Mouse (Mus musculus) erythroblast, embryonic 14.5 days (primary cell): ENCODE data around the gene Crybb3. TPM values are rescaled to one million over a fixed set of nuclear protein-coding genes. Genes with fewer than 3 reads are reported as not detected.

Experiments
- H3K27me3 ChIP-seq: 2 replicates; pipeline ENCODE4 v1.6.1; 2012; ENCODE audit warnings: inconsistent platforms; ENCODE audit not compliant: control insufficient read depth
- H3K36me3 ChIP-seq: 2 replicates; pipeline ENCODE4 v1.6.1; 2012; ENCODE audit warnings: mild to moderate bottlenecking, inconsistent platforms; ENCODE audit not compliant: control insufficient read depth
- H3K4me1 ChIP-seq: 2 replicates; pipeline ENCODE4 v1.6.1; 2012; ENCODE audit warnings: inconsistent platforms; ENCODE audit not compliant: control insufficient read depth
- H3K4me3 ChIP-seq: replicated peaks from 2 replicates; pipeline ENCODE3; 2012; ENCODE audit warnings: moderate library complexity, mild to moderate bottlenecking, inconsistent platforms
- H3K9me3 ChIP-seq: 2 replicates; pipeline ENCODE4 v1.6.1; 2012; ENCODE audit warnings: low read length, inconsistent platforms, mixed read lengths; ENCODE audit not compliant: control insufficient read depth
- GATA1 ChIP-seq: IDR thresholded peaks from 2 replicates; pipeline ENCODE4 v1.6.1; 2012; ENCODE audit warnings: low read length, inconsistent platforms, mixed read lengths
- TAL1 ChIP-seq: IDR thresholded peaks from 3 replicates; pipeline ENCODE4 v1.6.1; 2012; ENCODE audit warnings: low read length, inconsistent platforms, mixed read lengths
- polyA plus RNA-seq: library from polyadenylated mRNA; stranded (reverse); fragments of >175 nt; gene quantifications from 2 replicates; pipeline ENCODE4 v1.2.3, GENCODE M21; 2012

The Crybb3 gene
- polyA plus RNA-seq, 1 experiment, result not detected

- Histone ChIP-seq H3K4me1 (no peaks in the 10 kb centered on the region), H3K27me3 (no peaks in the 10 kb centered on the region), H3K36me3 (peaks cover 2% of the 10 kb centered on the region; the same call in 1 of the 2 replicates), H3K9me3 (no peaks in the 10 kb centered on the region), H3K4me3 (no peak overlapping the region)
- TF ChIP-seq TAL1 (no peak), GATA1 (no peak)
Observed at GRCm38 (mm10) chr5:113092406-113092805, 11.0 kb upstream of the Crybb3 start.

- no peak overlapping the region for H3K4me3 ChIP-seq
- H3K4me1 ChIP-seq, result no peaks in the 10 kb centered on the region
- H3K27me3 ChIP-seq, result no peaks in the 10 kb centered on the region
- no peak for TF ChIP-seq GATA1
- TF ChIP-seq TAL1, result no peak
- H3K9me3 ChIP-seq, result no peaks in the 10 kb centered on the region
- H3K36me3 ChIP-seq, result peaks cover 2% of the 10 kb centered on the region; the same call in 1 of the 2 replicates
Observed at GRCm38 (mm10) chr5:113091162-113091561, 9.8 kb upstream of the Crybb3 start.

- TF ChIP-seq GATA1 (no peak), TAL1 (no peak)
- H3K4me3 ChIP-seq, result no peak overlapping the region
- no peaks in the 10 kb centered on the region for H3K9me3 ChIP-seq
- H3K36me3 ChIP-seq, result peaks cover 2% of the 10 kb centered on the region; the same call in 1 of the 2 replicates
- H3K4me1 ChIP-seq, result no peaks in the 10 kb centered on the region
- no peaks in the 10 kb centered on the region for H3K27me3 ChIP-seq
Observed at GRCm38 (mm10) chr5:113090750-113091149, 9.4 kb upstream of the Crybb3 start.

DNA sequence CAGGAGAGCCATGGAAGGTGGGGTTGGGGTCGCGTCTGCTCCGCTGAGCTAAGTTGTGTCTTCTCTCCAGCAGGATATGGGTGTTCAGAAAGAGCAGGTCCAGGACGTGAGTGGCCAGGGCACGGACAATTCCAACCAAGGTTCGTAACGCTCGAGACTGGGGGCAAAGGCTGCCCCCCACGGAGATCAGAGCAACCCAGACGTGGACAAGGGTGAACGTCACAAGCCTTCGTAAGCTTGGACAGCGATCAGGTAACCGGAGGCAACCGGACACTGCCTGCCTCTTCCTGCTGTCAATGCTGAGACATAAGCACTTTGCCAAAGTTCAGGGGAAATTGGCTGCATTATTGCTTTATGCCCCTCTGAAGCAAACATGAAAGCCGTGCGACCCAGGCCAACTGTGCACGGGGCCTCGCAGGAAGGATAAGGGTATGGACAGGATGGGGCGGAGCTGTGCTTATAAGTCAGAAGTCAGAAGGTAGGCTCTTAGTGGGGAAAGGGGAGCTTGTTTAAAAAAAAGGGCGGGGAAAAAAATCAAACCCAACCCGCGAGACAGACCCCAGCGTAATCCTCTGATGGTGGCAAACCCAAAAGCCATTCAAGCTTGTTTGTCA lies 8.8 kb upstream of the Crybb3 start:
- H3K27me3 ChIP-seq, result no peaks in the 10 kb centered on the region

DNA sequence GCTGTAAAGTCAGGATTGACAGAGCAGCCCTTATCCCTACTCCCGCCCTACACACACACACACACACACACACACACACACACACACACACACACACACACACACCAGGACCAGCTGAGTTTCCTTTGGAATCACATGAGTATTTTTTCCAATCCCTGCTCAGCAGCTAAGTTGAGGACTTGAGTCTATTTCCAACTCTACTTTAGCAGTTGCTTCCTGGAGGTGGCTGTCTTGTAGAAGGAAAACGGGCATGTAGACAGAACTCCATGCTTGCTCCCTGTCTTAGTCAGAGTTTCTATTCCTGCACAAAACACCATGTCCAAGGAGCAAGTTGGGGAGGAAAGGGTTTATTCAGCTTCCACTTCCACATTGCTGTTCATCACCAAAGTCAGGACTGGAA lies 6.1 kb upstream of the Crybb3 start:
- H3K4me1 ChIP-seq, result peaks cover 2% of the 10 kb centered on the region
- H3K4me3 ChIP-seq, result no peak overlapping the region
- no peaks in the 10 kb centered on the region; the same call in 1 of the 2 replicates for H3K36me3 ChIP-seq
- no peaks in the 10 kb centered on the region for H3K27me3 ChIP-seq
- peaks cover 5% of the 10 kb centered on the region for H3K9me3 ChIP-seq
- TF ChIP-seq GATA1 (no peak), TAL1 (no peak)

More for the DNA sequence above, 8.8 kb upstream of the Crybb3 start:
- no peaks in the 10 kb centered on the region for H3K9me3 ChIP-seq
- TF ChIP-seq TAL1 (no peak), GATA1 (no peak)
- peaks cover 2% of the 10 kb centered on the region; the same call in 1 of the 2 replicates for H3K36me3 ChIP-seq
- no peak overlapping the region for H3K4me3 ChIP-seq
- no peaks in the 10 kb centered on the region for H3K4me1 ChIP-seq

DNA sequence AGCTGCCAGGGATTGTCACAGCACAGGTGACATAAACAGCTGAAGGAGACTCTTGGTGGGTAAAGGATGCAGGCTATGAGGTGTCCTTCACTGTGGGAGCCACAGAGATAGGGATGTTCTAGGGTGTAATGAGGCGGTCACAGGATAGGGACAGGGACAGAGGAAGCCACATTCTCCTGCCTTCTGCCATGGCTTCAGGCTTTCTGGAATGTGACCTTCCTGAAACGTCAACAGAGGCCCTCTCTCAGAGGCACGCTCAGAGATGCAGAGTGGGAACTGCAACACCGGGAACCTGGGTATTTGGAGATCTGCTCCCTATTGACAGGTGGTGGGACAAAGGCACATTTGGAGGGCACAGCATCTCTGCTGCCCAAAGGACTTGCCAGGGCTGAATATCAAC lies 5.6 kb upstream of the Crybb3 start:
- H3K27me3 ChIP-seq, result no peaks in the 10 kb centered on the region
- no peak for TF ChIP-seq TAL1
- no peak for TF ChIP-seq GATA1

GRCm38 (mm10) chr5:113086439-113086838 lies 5.1 kb upstream of the Crybb3 start:
- Histone ChIP-seq H3K4me3 (no peak overlapping the region), H3K9me3 (peaks cover 5% of the 10 kb centered on the region), H3K4me1 (peaks cover 2% of the 10 kb centered on the region), H3K27me3 (no peaks in the 10 kb centered on the region), H3K36me3 (no peaks in the 10 kb centered on the region; the same call in 1 of the 2 replicates)
- TF ChIP-seq TAL1 (no peak), GATA1 (no peak)

More for the DNA sequence above, 5.6 kb upstream of the Crybb3 start:
- Histone ChIP-seq H3K4me3 (no peak overlapping the region), H3K4me1 (peaks cover 2% of the 10 kb centered on the region), H3K36me3 (no peaks in the 10 kb centered on the region; the same call in 1 of the 2 replicates), H3K9me3 (peaks cover 5% of the 10 kb centered on the region)

GRCm38 (mm10) chr5:113085931-113086330 lies 4.5 kb upstream of the Crybb3 start:
- H3K4me3 ChIP-seq, result no peak overlapping the region
- peaks cover 2% of the 10 kb centered on the region for H3K4me1 ChIP-seq
- no peaks in the 10 kb centered on the region for H3K27me3 ChIP-seq
- H3K9me3 ChIP-seq, result peaks cover 5% of the 10 kb centered on the region
- TF ChIP-seq GATA1 (no peak), TAL1 (no peak)
- no peaks in the 10 kb centered on the region; the same call in 1 of the 2 replicates for H3K36me3 ChIP-seq

DNA sequence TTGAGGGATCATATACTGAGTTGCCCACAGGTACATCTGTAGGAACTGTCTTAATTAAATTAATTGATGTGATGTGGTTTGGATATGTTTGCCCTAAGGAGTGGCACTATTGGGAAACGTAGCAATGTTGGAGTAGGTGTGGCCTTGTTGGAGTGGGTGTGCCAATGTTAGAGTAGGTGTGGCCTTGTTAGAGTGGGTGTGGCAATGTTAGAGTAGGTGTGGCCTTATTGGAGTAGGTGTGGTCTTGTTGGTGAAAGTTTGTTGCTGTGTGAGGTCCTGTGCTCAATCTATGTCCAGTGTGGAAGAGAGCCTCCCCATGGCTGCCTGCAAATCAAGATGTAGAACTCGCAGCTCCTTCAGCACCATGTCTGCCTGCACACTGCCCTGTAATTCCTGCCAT lies 2.9 kb upstream of the Crybb3 start:
- Histone ChIP-seq H3K4me1 (peaks cover 2% of the 10 kb centered on the region), H3K9me3 (peaks cover 5% of the 10 kb centered on the region), H3K27me3 (no peaks in the 10 kb centered on the region), H3K4me3 (no peak overlapping the region), H3K36me3 (no peaks in the 10 kb centered on the region)
- no peak for TF ChIP-seq GATA1
- TF ChIP-seq TAL1, result no peak
